Mouse (Mus musculus) stomach, embryonic 16.5 days (tissue): Measurements from ENCODE around the gene Gm28230. TPM values are rescaled to one million over a fixed set of nuclear protein-coding genes. Genes with fewer than 3 reads are reported as not detected.

Experiments
- ATAC-seq: fragments of 200-750 bp; cut with Nextera tagmentation; 2 replicates; pipeline ENCODE4 v1.8.0; 2017; ENCODE audit warnings: moderate number of reproducible peaks, moderate TSS enrichment; ENCODE audit not compliant: insufficient read depth, low FRiP score
- H3K27ac ChIP-seq: fragments of 300-500 bp; sonication (generic); 2 replicates; pipeline ENCODE4 v1.5.1; 2014; ENCODE audit warnings: low read length
- H3K27me3 ChIP-seq: fragments of 300-500 bp; sonication (generic); 2 replicates; pipeline ENCODE4 v1.6.1; 2014; ENCODE audit warnings: low read length, control low read depth, mixed read lengths; ENCODE audit not compliant: control insufficient read depth, insufficient read depth
- H3K36me3 ChIP-seq: fragments of 300-500 bp; sonication (generic); 2 replicates; pipeline ENCODE4 v1.6.1; 2014; ENCODE audit warnings: low read length; ENCODE audit not compliant: control insufficient read depth, insufficient read depth
- H3K4me1 ChIP-seq: fragments of 300-500 bp; sonication (generic); 2 replicates; pipeline ENCODE4 v1.6.1; 2014; ENCODE audit warnings: low read length, control low read depth, mixed read lengths; ENCODE audit not compliant: control insufficient read depth, insufficient read depth
- H3K4me2 ChIP-seq: fragments of 300-500 bp; sonication (generic); 2 replicates; pipeline ENCODE4 v1.6.1; 2014; ENCODE audit warnings: low read depth, low read length, mixed read lengths
- H3K4me3 ChIP-seq: fragments of 300-500 bp; sonication (generic); replicated peaks from 2 replicates; pipeline ENCODE4 v1.5.1; 2014; ENCODE audit warnings: mild to moderate bottlenecking, low read length
- H3K9ac ChIP-seq: fragments of 300-500 bp; sonication (generic); 2 replicates; pipeline ENCODE4 v1.6.1; 2014; ENCODE audit warnings: low read length
- H3K9me3 ChIP-seq: fragments of 300-500 bp; sonication (generic); replicated peaks from 2 replicates; pipeline ENCODE4 v1.6.1; 2016; ENCODE audit warnings: low read length, control low read depth; ENCODE audit not compliant: control insufficient read depth
- WGBS: fragments of 180-500 bp; shearing (Covaris S2); extraction: QIAGEN DNeasy Blood & Tissue Kit; methylation state at CpG from one replicate; pipeline ENCODE4 v1.1.7; 2014; 5-methylcytosine and 5-hydroxymethylcytosine counted together
- polyA plus RNA-seq: library from polyadenylated mRNA; unstranded; fragments of >200 nt; fragmentation: Nextera tagmentation; extraction: Ambion mirVana; gene quantifications from 2 replicates; pipeline ENCODE4 v1.2.1, GENCODE M21; 2015

Gene Gm28230
- polyA plus RNA-seq, 1 experiment from 2014 or later: 0.13 TPM

DNA sequence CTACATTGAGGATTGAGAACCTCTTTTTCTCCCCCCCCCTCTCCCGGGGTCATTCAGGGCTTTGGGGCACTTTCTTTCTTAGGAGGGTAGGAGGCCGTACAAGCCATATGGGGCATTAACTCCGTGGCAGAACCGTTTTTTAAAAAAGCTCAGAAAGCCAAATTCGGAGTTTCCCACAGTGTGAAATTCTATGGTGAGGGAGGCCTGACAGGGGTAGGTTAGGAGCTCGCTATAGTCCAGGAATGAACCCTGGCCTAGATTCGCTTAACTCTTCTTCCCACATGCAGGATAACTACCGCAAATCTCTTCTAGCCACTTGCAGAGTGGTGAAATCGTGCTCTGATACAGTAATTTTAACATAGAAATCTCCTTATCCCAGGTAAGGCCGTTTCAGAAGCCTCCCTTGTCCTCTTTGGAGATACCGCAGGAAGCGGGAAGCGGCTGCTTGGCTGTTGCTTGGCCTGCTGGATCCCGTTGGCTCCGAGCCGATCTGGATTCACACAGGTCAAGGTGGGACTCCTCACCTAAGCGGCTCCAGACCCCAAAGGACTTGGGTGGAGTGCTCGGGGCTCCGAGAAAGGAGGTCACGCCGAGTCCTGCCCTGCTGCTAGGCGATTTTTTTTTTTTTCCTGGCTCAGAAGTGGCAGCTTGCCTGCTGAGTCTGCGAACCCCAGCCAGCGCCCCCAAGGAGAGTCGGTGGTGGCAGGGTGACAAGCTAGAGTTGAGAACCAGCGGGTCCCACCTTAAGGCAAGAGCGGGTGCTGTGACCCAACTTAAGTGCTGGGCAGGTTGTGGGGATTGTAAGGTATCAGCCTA, 8.7 kb downstream of the Gm28230 start:
- ATAC-seq: no peak
- H3K4me3 ChIP-seq: peak overlapping the region; percentile 22
- no peak overlapping the region for H3K27ac ChIP-seq
- H3K4me2 ChIP-seq: 0 out of 2 replicates have a peak overlapping the region, but pooled peaks have one; percentile 28
- H3K9me3 ChIP-seq: no peaks in the 10 kb centered on the region
- no peaks in the 10 kb centered on the region for H3K4me1 ChIP-seq
- H3K36me3 ChIP-seq: no peaks in the 10 kb centered on the region
- no peak overlapping the region for H3K9ac ChIP-seq
- 5% methylated on average over 27 of the region's 27 CpGs for WGBS
- H3K27me3 ChIP-seq: peaks cover 89% of the 10 kb centered on the region

DNA sequence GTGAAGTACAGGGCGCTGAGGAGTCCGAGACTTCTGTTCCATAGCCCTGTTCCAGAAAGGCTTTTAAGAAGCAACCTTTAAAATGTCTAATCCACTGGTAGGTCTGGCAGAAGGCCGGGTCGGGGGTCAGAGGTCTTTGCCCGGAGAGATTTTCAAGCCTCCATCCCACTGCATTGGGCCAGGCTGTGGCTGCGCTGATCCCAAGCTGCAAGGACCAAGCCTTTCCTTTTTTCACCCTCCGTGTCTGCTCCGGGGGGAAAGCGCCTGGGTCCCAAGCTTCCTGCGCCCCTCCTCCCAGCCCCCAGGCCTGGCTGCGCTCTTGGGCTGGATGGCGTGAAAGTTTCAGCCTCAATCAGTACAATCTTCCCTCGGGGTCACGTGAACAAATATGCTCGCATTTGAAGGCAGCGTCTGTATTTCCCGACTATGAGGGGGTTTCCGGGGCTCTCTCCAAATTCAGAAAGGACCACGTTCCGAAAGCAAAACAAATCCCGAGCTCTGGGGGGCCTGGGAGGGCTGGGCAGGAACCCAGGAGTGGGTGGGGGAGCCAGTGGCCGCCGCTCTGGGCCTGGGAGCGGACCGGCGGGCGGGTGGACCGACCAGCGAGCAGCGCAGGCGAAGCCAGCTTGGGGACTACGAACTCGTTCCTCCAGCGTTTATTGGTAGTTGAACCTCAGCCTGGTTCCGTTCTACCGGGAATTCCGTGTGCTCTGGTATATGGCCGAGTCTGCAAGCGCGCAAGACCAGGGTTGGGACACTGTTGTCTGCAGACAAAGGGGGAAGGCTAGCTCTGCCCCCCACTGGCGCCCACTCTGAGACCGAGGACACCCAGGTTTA, 9.5 kb downstream of the Gm28230 start:
- Histone ChIP-seq H3K9me3 (no peaks in the 10 kb centered on the region), H3K27me3 (peaks cover 90% of the 10 kb centered on the region), H3K27ac (no peak overlapping the region), H3K4me1 (no peaks in the 10 kb centered on the region), H3K4me2 (peak overlapping the region; percentile 28), H3K9ac (no peak overlapping the region), H3K36me3 (no peaks in the 10 kb centered on the region), H3K4me3 (peak overlapping the region; percentile 22)
- WGBS: 2% methylated on average over 42 of the region's 42 CpGs
- no peak for ATAC-seq

DNA sequence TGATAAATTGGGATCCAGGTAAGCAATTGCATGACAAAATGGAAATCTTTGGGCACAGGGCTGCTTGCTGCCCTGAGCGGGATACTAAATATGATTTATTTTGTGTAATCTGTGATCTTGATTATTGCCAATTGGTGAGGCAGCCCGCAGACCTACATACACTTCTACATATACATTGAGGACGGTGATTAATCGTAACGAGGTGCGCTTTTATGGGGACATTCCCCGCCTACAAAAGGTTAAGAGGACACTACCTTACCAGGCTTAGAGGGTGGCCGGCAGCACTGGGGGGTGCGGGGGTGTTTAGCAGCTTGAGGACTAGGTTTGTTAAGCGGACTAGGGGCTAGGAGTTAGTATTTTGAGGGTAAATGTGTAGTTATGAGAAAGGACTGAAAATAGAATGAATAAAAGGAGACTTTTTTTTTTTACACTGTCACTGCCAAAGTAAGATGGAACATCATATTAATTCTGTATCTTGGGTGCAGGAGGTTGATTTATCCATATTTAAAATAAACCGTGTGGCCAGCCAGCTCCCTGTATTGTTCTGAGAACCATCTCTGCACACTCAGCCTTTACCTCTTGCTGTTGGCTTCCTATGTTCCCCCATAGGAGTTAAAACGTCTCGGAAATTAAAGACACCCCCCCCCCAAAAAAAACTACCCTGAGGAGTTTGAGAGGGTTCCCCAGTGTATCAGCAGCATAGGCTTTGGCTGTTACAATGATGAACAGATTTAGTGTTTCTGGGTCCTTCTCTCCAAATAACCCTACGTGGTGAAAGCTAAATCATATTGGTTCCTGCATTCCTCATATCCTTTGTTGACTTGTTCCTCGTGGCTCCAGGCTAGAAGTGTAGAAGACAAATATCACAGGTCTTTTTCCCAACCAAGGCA, 10.4 kb downstream of the Gm28230 start:
- H3K36me3 ChIP-seq: no peaks in the 10 kb centered on the region
- H3K27ac ChIP-seq: no peak overlapping the region
- no peak overlapping the region; the same call in 1 of the 2 replicates for H3K4me2 ChIP-seq
- H3K4me3 ChIP-seq: 0 out of 2 replicates have a peak overlapping the region, but pooled peaks have one; percentile 22
- H3K9me3 ChIP-seq: no peaks in the 10 kb centered on the region
- no peak overlapping the region for H3K9ac ChIP-seq
- 6% methylated on average over 15 of the region's 15 CpGs for WGBS
- no peak for ATAC-seq
- peaks cover 91% of the 10 kb centered on the region for H3K27me3 ChIP-seq
- H3K4me1 ChIP-seq: no peaks in the 10 kb centered on the region

DNA sequence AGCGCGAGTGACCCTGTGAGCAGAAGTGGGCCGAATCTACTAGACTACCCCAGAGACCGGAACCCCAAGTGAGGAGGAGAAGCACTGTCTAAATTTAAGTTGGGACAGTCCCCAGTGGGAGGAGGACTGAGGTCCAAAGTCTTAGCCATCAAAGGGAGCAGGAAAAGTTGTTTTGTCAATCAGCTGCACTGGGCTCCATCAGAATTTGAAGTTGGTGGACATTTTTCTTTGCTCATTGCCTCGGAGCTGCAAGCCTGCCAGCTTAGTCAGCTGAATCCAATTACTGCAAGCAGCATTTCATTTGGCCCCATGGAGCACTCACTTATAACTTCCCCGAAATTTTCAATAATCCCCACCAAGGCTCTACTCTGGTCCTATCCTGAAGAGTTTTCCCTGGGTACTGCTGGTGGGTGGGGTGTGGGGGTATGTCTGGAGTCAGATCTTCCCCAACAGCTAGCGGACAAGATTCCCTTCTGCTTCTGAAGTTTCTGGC, 11.1 kb downstream of the Gm28230 start:
- H3K4me3 ChIP-seq: no peak overlapping the region
- H3K27me3 ChIP-seq: peaks cover 86% of the 10 kb centered on the region
- H3K4me2 ChIP-seq: no peak overlapping the region
- H3K4me1 ChIP-seq: no peaks in the 10 kb centered on the region
- 17% methylated on average over 7 of the region's 7 CpGs for WGBS
- H3K9me3 ChIP-seq: no peaks in the 10 kb centered on the region
- H3K36me3 ChIP-seq: no peaks in the 10 kb centered on the region
- ATAC-seq: no peak
- no peak overlapping the region for H3K27ac ChIP-seq
- no peak overlapping the region for H3K9ac ChIP-seq

DNA sequence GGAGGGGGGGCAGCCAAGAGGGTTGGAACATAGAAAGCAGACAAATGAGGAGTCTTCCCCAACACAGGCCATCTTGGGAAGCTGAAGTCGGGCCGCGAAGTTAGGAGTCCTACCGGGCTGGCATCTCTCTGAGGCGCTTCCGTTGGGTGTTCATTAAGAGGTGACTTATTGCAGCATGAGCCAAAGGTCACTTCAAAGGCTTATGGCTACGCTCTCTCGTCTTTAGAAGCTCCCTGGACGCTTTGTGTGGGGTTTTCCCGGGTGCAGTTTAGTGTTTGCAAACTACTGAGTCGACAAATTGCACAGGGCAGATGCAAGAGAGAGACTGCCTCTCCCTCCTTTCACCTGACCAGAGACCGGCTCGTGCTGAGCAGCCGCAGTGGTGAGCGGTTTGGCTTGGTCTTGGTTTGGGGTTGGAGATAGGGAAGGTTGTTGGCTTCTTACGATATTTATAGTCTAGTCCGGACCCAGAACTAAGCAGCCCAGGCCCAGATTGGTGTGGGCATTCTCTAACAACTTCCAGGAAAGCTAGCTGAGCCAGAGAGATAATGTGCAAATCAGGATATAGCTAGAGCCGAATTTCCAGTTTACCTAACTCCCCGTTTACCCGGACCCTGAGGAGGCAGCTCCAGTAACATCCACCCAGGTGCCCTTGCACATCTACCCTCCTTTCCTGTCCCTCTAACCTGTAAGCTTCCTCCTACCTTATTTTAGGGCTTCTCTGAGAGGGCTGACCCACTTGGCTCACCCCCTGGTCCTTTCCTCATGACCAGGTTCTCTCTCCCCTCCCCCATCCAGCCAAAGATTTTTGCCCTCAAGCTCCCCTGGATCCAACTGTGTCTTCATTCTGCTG, 12.3 kb downstream of the Gm28230 start:
- ATAC-seq: no peak
- H3K27me3 ChIP-seq: peaks cover 85% of the 10 kb centered on the region
- 0 out of 2 replicates have a peak overlapping the region, but pooled peaks have one; percentile 1 for H3K4me2 ChIP-seq
- 3% methylated on average over 20 of the region's 20 CpGs for WGBS
- no peaks in the 10 kb centered on the region for H3K36me3 ChIP-seq
- H3K4me3 ChIP-seq: 0 out of 2 replicates have a peak overlapping the region, but pooled peaks have one; percentile 5
- H3K4me1 ChIP-seq: no peaks in the 10 kb centered on the region
- no peaks in the 10 kb centered on the region for H3K9me3 ChIP-seq
- H3K27ac ChIP-seq: no peak overlapping the region
- H3K9ac ChIP-seq: no peak overlapping the region

DNA sequence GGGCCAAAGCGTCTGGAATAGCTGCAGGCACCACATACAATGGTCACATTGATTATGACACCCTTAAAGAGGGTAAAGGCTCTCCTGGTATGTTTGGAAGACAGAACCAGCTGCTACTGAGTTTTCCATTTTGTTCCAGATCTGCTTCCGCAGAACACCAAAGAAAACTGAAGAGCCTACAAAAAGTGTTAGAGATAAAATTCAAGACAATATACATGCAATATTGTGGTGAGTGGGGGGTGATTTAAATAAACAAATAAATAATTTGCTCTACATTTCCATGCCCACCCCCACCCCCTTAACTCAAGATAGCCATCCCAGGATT, 12.9 kb downstream of the Gm28230 start:
- Histone ChIP-seq H3K36me3 (no peaks in the 10 kb centered on the region), H3K4me3 (no peak overlapping the region), H3K4me2 (no peak overlapping the region), H3K9me3 (no peaks in the 10 kb centered on the region), H3K27ac (no peak overlapping the region), H3K4me1 (no peaks in the 10 kb centered on the region), H3K27me3 (peaks cover 87% of the 10 kb centered on the region), H3K9ac (no peak overlapping the region)
- 25% methylated on average over 2 of the region's 2 CpGs for WGBS
- no peak for ATAC-seq

DNA sequence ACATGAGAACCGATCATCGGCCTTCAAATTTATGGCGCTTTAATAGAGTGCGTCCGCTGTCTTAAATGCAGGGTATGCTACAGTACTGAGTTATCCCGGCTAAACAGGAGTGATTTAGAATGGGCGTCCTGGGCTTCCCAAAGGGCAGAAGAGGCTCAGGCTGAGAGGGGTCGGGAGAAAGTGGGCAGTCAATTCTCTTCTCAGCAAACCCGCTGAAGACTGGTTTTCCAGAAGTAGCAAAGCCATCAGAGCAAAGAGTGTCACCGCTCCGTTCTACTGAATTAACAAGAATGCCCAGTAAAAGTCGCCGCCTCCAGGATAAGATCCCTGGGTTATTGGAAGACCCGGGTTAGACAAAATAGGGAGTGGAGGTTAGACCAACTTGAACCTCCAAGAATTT, 13.3 kb downstream of the Gm28230 start:
- H3K4me3 ChIP-seq: no peak overlapping the region
- H3K27ac ChIP-seq: no peak overlapping the region
- no peak for ATAC-seq
- H3K27me3 ChIP-seq: peaks cover 87% of the 10 kb centered on the region
- no peak overlapping the region for H3K9ac ChIP-seq
- H3K9me3 ChIP-seq: no peaks in the 10 kb centered on the region
- WGBS: 7% methylated on average over 14 of the region's 14 CpGs
- no peaks in the 10 kb centered on the region for H3K36me3 ChIP-seq
- H3K4me2 ChIP-seq: no peak overlapping the region
- H3K4me1 ChIP-seq: no peaks in the 10 kb centered on the region
